ENCODE assay signal across 13 mouse cellular contexts in genomic region chr17:12734205-12734857, GRCm38 (mm10). TPM values are rescaled to one million over a fixed set of nuclear protein-coding genes. Genes with fewer than 3 reads are reported as not detected.
DNase-seq lines count a peak whose midpoint lies in the region; ATAC-seq and TF ChIP-seq lines count a peak whose summit lies in the region.
"Had no signal": no experiment of that assay in that cellular context is flagged by ENCODE, and none has a peak within 500 bp of the region (broad histone marks: within the 10 kb centered on the region; RNA-seq: fewer than 3 reads in every experiment).

No protein-coding gene starts in this region.

- H3K4me3 ChIP-seq in hindbrain, embryonic 10.5 days, result no peak overlapping the region
- H3K4me3 ChIP-seq in hindbrain, embryonic 13.5 days, result no peak overlapping the region
- peak overlapping the region; percentile 23; the same call in 1 of the 2 replicates for H3K4me3 ChIP-seq in heart, embryonic 16.5 days (ENCODE audit: low read length)
- no peak overlapping the region for H3K4me3 ChIP-seq in limb, embryonic 14.5 days (replicated peaks; ENCODE audit: low read length)
- H3K4me3 ChIP-seq: liver, embryonic 13.5 days had no signal

- no peak for ATAC-seq in hindbrain, embryonic 13.5 days (ENCODE audit: low FRiP score)
- ATAC-seq in heart, embryonic 16.5 days (replicated peaks; ENCODE audit: extremely low read depth, insufficient read depth, low FRiP score), result peak; percentile 43
- peak; percentile 56 for ATAC-seq in limb, embryonic 14.5 days (ENCODE audit: low FRiP score, low read depth)
- ATAC-seq: CD4-positive, CD25-positive, alpha-beta regulatory T cell, adult 4 months had no signal

- no peak overlapping the region for H3K4me2 ChIP-seq in hindbrain, embryonic 13.5 days
- H3K4me2 ChIP-seq in heart, embryonic 16.5 days (ENCODE audit: low read depth, low read length), result peak overlapping the region; percentile 31
- H3K4me2 ChIP-seq in limb, embryonic 14.5 days (replicated peaks; ENCODE audit: low read depth, low read length, severe bottlenecking), result peak overlapping the region; percentile 29; the same call in 1 of the 2 replicates
- H3K4me2 ChIP-seq: liver, embryonic 13.5 days had no signal

- no peaks in the 10 kb centered on the region for H3K27me3 ChIP-seq in hindbrain, embryonic 10.5 days (ENCODE audit: insufficient read depth, poor library complexity, severe bottlenecking)
- H3K27me3 ChIP-seq in hindbrain, embryonic 13.5 days, result no peaks in the 10 kb centered on the region
- no peaks in the 10 kb centered on the region for H3K27me3 ChIP-seq in heart, embryonic 16.5 days (ENCODE audit: control insufficient read depth, insufficient read depth, low read length)
- H3K27me3 ChIP-seq in limb, embryonic 14.5 days (ENCODE audit: control insufficient read depth, insufficient read depth, low read length), result no peaks in the 10 kb centered on the region

- WGBS in hindbrain, embryonic 10.5 days, result 60% methylated on average over 12 of the region's 12 CpGs
- 72% methylated on average over 12 of the region's 12 CpGs for WGBS in hindbrain, embryonic 13.5 days
- WGBS in heart, embryonic 16.5 days, result 27% methylated on average over 12 of the region's 12 CpGs
- 16% methylated on average over 12 of the region's 12 CpGs for WGBS in limb, embryonic 14.5 days

- H3K4me1 ChIP-seq in hindbrain, embryonic 10.5 days (replicated peaks), result peaks cover 9% of the 10 kb centered on the region
- no peaks in the 10 kb centered on the region for H3K4me1 ChIP-seq in hindbrain, embryonic 13.5 days (replicated peaks)
- peaks cover 73% of the 10 kb centered on the region for H3K4me1 ChIP-seq in heart, embryonic 16.5 days (ENCODE audit: control insufficient read depth, insufficient read depth, low read length)
- peaks cover 44% of the 10 kb centered on the region for H3K4me1 ChIP-seq in limb, embryonic 14.5 days (ENCODE audit: control insufficient read depth, insufficient read depth, low read length)

- H3K27ac ChIP-seq in hindbrain, embryonic 10.5 days, result peak overlapping the region; percentile 67; the same call in 1 of the 2 replicates
- no peak overlapping the region for H3K27ac ChIP-seq in hindbrain, embryonic 13.5 days
- H3K27ac ChIP-seq in heart, embryonic 16.5 days (ENCODE audit: low read length), result peak overlapping the region; percentile 82
- H3K27ac ChIP-seq in limb, embryonic 14.5 days (replicated peaks; ENCODE audit: low read depth, low read length), result peak overlapping the region; percentile 61
- H3K27ac ChIP-seq: liver, embryonic 13.5 days had no signal

- no peaks in the 10 kb centered on the region for H3K9me3 ChIP-seq in hindbrain, embryonic 10.5 days
- H3K9me3 ChIP-seq in hindbrain, embryonic 13.5 days, result no peaks in the 10 kb centered on the region
- H3K9me3 ChIP-seq in heart, embryonic 16.5 days (replicated peaks; ENCODE audit: control insufficient read depth, low read length), result no peaks in the 10 kb centered on the region
- H3K9me3 ChIP-seq in limb, embryonic 14.5 days (ENCODE audit: control insufficient read depth, low read length), result no peaks in the 10 kb centered on the region
- H3K9me3 ChIP-seq: liver, embryonic 13.5 days had no signal

- TF ChIP-seq POLR2A in limb, embryonic 14.5 days (IDR thresholded peaks at IDR 0.05; ENCODE audit: borderline replicate concordance, extremely low read depth, insufficient read depth, insufficient read length), result no peak

- no peak for DNase-seq in hindbrain, embryonic 10.5 days (ENCODE audit: low spot score)
- peak; percentile 43 for DNase-seq in embryo, embryonic 10.5 days (ENCODE audit: low spot score)
- DNase-seq in limb, embryonic 14.5 days (ENCODE audit: low spot score), result peak; percentile 76
- no peak for DNase-seq in urinary bladder, postnatal 14 days (ENCODE audit: low spot score)
- no peak for DNase-seq in spleen, postnatal 4 days (ENCODE audit: low spot score in 2 of 2)
- DNase-seq in adrenal gland, postnatal 14 days, result no peak
- DNase-seq: liver, embryonic 13.5 days; right cerebral cortex, postnatal 14 days had no signal

- H3K36me3 ChIP-seq in hindbrain, embryonic 10.5 days, result peaks cover 92% of the 10 kb centered on the region
- peaks cover 83% of the 10 kb centered on the region for H3K36me3 ChIP-seq in hindbrain, embryonic 13.5 days
- peaks cover 28% of the 10 kb centered on the region for H3K36me3 ChIP-seq in heart, embryonic 16.5 days (ENCODE audit: control insufficient read depth, insufficient read depth)
- peaks cover 52% of the 10 kb centered on the region for H3K36me3 ChIP-seq in limb, embryonic 14.5 days (ENCODE audit: control insufficient read depth, insufficient read depth, low read length)

- no peak overlapping the region for H3K9ac ChIP-seq in hindbrain, embryonic 13.5 days
- peak overlapping the region; percentile 31; the same call in 1 of the 2 replicates for H3K9ac ChIP-seq in heart, embryonic 16.5 days (ENCODE audit: low read length)
- peak overlapping the region; percentile 1; the same call in 1 of the 2 replicates for H3K9ac ChIP-seq in limb, embryonic 14.5 days (ENCODE audit: low read depth, low read length, severe bottlenecking)
- H3K9ac ChIP-seq: liver, embryonic 13.5 days had no signal

RNA-seq across cellular contexts. Expression of gene Igf2r, which starts 35.1 kb away (rescaled TPM):
- polyA plus RNA-seq in hindbrain, embryonic 10.5 days (2016; fragmentation: Nextera tagmentation; extraction: Ambion mirVana), result 17.3 and 20.8 TPM in 2 replicates
- 12.3 and 12.5 TPM in 2 replicates for polyA plus RNA-seq in hindbrain, embryonic 13.5 days (2015; fragmentation: Nextera tagmentation; extraction: Ambion mirVana)
- 98.0 and 133 TPM in 2 replicates for polyA plus RNA-seq in heart, embryonic 16.5 days (2015; fragmentation: Nextera tagmentation; extraction: Ambion mirVana)
- 97.3 and 99.6 TPM in 2 replicates for polyA plus RNA-seq in limb, embryonic 14.5 days (2012; rRNA removed)
- 60.6 and 62.4 TPM in 2 replicates for polyA plus RNA-seq in limb, embryonic 14.5 days (2014; fragmentation: Nextera tagmentation; extraction: Ambion mirVana)
- total RNA-seq in adrenal gland, postnatal 14 days (2021), result 65.2 and 75.4 TPM in 2 replicates

RNA-seq across cellular contexts. Expression of gene Slc22a1, which starts 58.7 kb away (rescaled TPM):
- not detected in 2 replicates for polyA plus RNA-seq in hindbrain, embryonic 10.5 days (2016; fragmentation: Nextera tagmentation; extraction: Ambion mirVana)
- not detected in 2 replicates for polyA plus RNA-seq in hindbrain, embryonic 13.5 days (2015; fragmentation: Nextera tagmentation; extraction: Ambion mirVana)
- 37.6 and 39.9 TPM in 2 replicates for polyA plus RNA-seq in heart, embryonic 16.5 days (2015; fragmentation: Nextera tagmentation; extraction: Ambion mirVana)
- polyA plus RNA-seq in limb, embryonic 14.5 days (2012; rRNA removed), result 0.14 and 0.18 TPM in 2 replicates
- not detected in 2 replicates for polyA plus RNA-seq in limb, embryonic 14.5 days (2014; fragmentation: Nextera tagmentation; extraction: Ambion mirVana)
- 1.2 and 18.3 TPM in 2 replicates for total RNA-seq in adrenal gland, postnatal 14 days (2021)
- total RNA-seq: layer of hippocampus, adult 18-20 months; monocyte, adult 5-6 weeks had no signal
- polyA plus RNA-seq: CD4-positive, CD25-positive, alpha-beta regulatory T cell, adult 4 months; liver, embryonic 13.5 days had no signal

Comparison
In these comparisons a context has a peak if more than half of its experiments do, and no peak if none do; other contexts are left out.
1. DNase-seq: peak in embryo, embryonic 10.5 days (single experiment) and limb, embryonic 14.5 days (single experiment); none in hindbrain, embryonic 10.5 days (single experiment), urinary bladder, postnatal 14 days (single experiment), spleen, postnatal 4 days (0 of 2) and adrenal gland, postnatal 14 days (single experiment).
2. RNA of gene Slc22a1, which starts 58.7 kb away (polyA plus RNA-seq): 37.6 to 39.9 TPM in heart, embryonic 16.5 days; 0.14 to 0.18 TPM in limb, embryonic 14.5 days, not detected in hindbrain, embryonic 10.5 days and not detected in hindbrain, embryonic 13.5 days; every median in the first group is over 10 times any median in the second.